Mouse (Mus musculus): ENCODE data around the gene Cisd2. TPM values are rescaled to one million over a fixed set of nuclear protein-coding genes. Genes with fewer than 3 reads are reported as not detected.

Gene Cisd2
- 27.2 and 31.5 TPM in 2 replicates for polyA plus RNA-seq (2015; fragmentation: Nextera tagmentation; extraction: Ambion mirVana)

GRCm38 (mm10) chr3:135423608-135424212 is at the start of gene Cisd2:
Cisd2 (minus strand) TSS chr3:135423925.

DNA sequence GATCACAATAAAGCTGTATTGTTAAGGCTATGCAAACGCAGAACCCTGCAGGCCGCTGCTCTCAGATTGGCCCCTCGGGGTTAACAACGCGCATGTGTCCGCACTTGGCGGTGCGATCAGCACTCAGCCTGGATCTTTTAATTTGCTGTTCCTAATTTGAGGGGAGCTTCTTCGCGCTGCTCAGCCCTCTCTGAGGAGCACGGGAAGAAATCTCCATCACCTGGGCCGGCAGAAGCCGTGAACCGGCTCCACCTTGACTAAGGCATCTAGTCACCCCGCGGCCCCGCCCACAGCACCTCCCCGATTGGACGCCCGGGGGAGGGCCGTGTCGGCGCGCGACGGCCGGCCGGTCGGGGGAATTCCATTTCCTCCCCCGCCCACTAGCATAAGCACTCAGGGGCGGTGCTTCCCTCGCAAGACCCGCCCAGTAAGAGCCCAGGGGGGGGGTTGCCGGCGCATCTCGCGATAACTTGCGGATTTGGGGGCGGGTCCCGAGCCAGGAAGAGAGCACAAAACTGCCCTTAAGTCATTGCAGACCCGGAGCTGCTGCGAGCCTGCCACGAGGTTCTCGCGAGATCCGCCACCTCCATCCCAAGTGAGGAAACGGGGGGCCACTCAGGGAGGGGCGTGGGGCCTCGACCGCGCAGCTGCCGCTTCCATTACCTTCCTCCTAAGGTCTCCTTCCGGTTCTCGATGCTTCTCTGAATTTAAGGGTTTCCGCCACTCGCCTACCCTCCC is 14.2 kb upstream of the Cisd2 start, which contains the start of gene Ube2d3:
Gene Ube2d3 (plus strand): TSS at position 392 of the 738 bp plus-strand sequence.

Other genes starting within 250 kb of the Cisd2 start
- gene Cenpe, start 211.4 kb downstream of the Cisd2 start, polyA plus RNA-seq (2015; fragmentation: Nextera tagmentation; extraction: Ambion mirVana) = 3.7 and 5.5 TPM in 2 replicates
- gene Bdh2, start 142.7 kb downstream of the Cisd2 start, polyA plus RNA-seq (2015; fragmentation: Nextera tagmentation; extraction: Ambion mirVana) = 3.5 and 5.7 TPM in 2 replicates
- gene Slc9b2, start 116.2 kb downstream of the Cisd2 start, polyA plus RNA-seq (2015; fragmentation: Nextera tagmentation; extraction: Ambion mirVana) = 0.25 and 0.43 TPM in 2 replicates
- gene Slc9b1, start 75.9 kb downstream of the Cisd2 start, polyA plus RNA-seq (2015; fragmentation: Nextera tagmentation; extraction: Ambion mirVana) = 0.11 and 0.34 TPM in 2 replicates
- gene Ube2d3, start 14.2 kb upstream of the Cisd2 start, polyA plus RNA-seq (2015; fragmentation: Nextera tagmentation; extraction: Ambion mirVana) = 371 and 425 TPM in 2 replicates
- 9.1 and 9.3 TPM in 2 replicates for gene Manba, start 61.7 kb upstream of the Cisd2 start, polyA plus RNA-seq (2015; fragmentation: Nextera tagmentation; extraction: Ambion mirVana)